Mouse (Mus musculus) kidney, adult 2 months (tissue): ENCODE results near the gene Defb42. TPM values are rescaled to one million over a fixed set of nuclear protein-coding genes. Genes with fewer than 3 reads are reported as not detected.

Source experiments
- DNase-seq: peaks from one replicate; pipeline ENCODE4 v3.0.0; 2021
- H3K27ac ChIP-seq: fragments of 200-500 bp; 2 replicates; pipeline ENCODE4 v1.5.1; 2012; ENCODE audit warnings: low read depth, low read length, control low read depth, inconsistent platforms; ENCODE audit not compliant: insufficient read depth
- H3K27me3 ChIP-seq: fragments of 200-500 bp; replicated peaks from 2 replicates; pipeline ENCODE4 v1.6.1; 2012; ENCODE audit warnings: mild to moderate bottlenecking, moderate library complexity, low read length, inconsistent platforms; ENCODE audit not compliant: control insufficient read depth, insufficient read depth
- H3K36me3 ChIP-seq: fragments of 200-500 bp; 2 replicates; pipeline ENCODE4 v1.6.1; 2012; ENCODE audit warnings: mild to moderate bottlenecking, moderate library complexity, low read length, inconsistent platforms; ENCODE audit not compliant: control insufficient read depth, insufficient read depth
- H3K4me1 ChIP-seq: fragments of 200-500 bp; 2 replicates; pipeline ENCODE4 v1.6.1; 2011; ENCODE audit warnings: low read length; ENCODE audit not compliant: control insufficient read depth, insufficient read depth
- H3K4me3 ChIP-seq: fragments of 200-500 bp; 2 replicates; pipeline ENCODE4 v1.5.1; 2011; ENCODE audit warnings: mild to moderate bottlenecking, low read depth, low read length, control low read depth; ENCODE audit not compliant: insufficient read depth
- CTCF ChIP-seq: fragments of 200-500 bp; conservative IDR thresholded peaks from 2 replicates; pipeline ENCODE4 v1.5.1; 2011; ENCODE audit warnings: low read depth, mild to moderate bottlenecking, control low read depth, low read length, moderate library complexity, mixed read lengths; ENCODE audit not compliant: insufficient read depth, insufficient read length
- POLR2A ChIP-seq: fragments of 200-500 bp; IDR thresholded peaks from one replicate; pipeline ENCODE4 v1.6.1; 2011; ENCODE audit warnings: low read depth, low read length, control low read depth
- WGBS: fragments of 180-500 bp; shearing (Covaris S2); methylation state at CpG from one replicate; pipeline ENCODE4 v1.1.7; 2018; 5-methylcytosine and 5-hydroxymethylcytosine counted together
- polyA plus RNA-seq: library from polyadenylated mRNA; depleted of rRNA; stranded (reverse); fragments of >200 nt; gene quantifications from 2 replicates; pipeline ENCODE4 v1.2.3, GENCODE M21; 2012; rRNA removed

Gene Defb42
- polyA plus RNA-seq, 1 experiment, result 5.7 TPM

DNA sequence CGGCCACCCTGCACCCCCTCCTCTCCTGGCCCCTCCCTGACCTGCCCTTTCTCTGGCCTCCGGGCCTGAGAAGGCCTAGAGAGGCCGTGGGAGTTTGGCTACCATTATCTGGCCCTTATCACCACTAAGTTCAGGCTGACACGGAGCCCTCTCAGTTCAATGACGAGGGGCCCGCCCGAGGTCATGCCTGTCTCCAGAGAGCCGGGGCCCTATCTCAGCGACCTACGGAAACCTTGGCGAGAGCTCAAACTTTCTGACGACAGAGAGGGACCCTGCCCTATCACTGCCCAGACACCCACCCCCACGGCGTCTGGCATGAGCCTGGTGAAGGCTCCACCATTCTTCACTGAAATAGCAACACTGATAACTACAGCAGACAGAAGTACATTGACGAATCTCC is 20.9 kb downstream of the Defb42 start:
- Histone ChIP-seq H3K4me1 (no peaks in the 10 kb centered on the region), H3K27me3 (no peaks in the 10 kb centered on the region), H3K36me3 (no peaks in the 10 kb centered on the region), H3K4me3 (no peak overlapping the region), H3K27ac (no peak overlapping the region)
- 71% methylated on average over 15 of the region's 15 CpGs for WGBS
- DNase-seq, result no peak
- TF ChIP-seq CTCF (no peak), POLR2A (no peak)

Other genes with a start within 250 kb of the Defb42 start
- 7.7 and 8.3 TPM in 2 replicates for gene Wdfy2, start 209.3 kb upstream of the Defb42 start, polyA plus RNA-seq
- not detected in 2 replicates for gene Defb48, start 62.5 kb upstream of the Defb42 start, polyA plus RNA-seq
- not detected in 2 replicates for gene Defb47, start 48.9 kb upstream of the Defb42 start, polyA plus RNA-seq
- not detected in 2 replicates for gene Defb43, start 35.2 kb upstream of the Defb42 start, polyA plus RNA-seq
- gene Defb30, start 3.0 kb downstream of the Defb42 start, polyA plus RNA-seq, result not detected in 2 replicates